Mouse (Mus musculus) liver, adult 2 months (tissue): ENCODE measurements around the gene Col18a1. TPM values are rescaled to one million over a fixed set of nuclear protein-coding genes. Genes with fewer than 3 reads are reported as not detected.

ENCODE experiments used
- DNase-seq: peaks from one replicate; pipeline ENCODE4 v3.0.0-alpha.2; 2011; ENCODE audit warnings: low read depth, low spot score; ENCODE audit errors: extremely low read depth
- H3K27ac ChIP-seq: fragments of 200-500 bp; replicated peaks from 2 replicates; pipeline ENCODE4 v1.5.1; 2012; ENCODE audit warnings: low read depth, mild to moderate bottlenecking, control low read depth, inconsistent platforms, low read length; ENCODE audit not compliant: insufficient read depth
- H3K27me3 ChIP-seq: fragments of 200-500 bp; 2 replicates; pipeline ENCODE4 v1.6.1; 2012; ENCODE audit warnings: mild to moderate bottlenecking, moderate library complexity, low read length, inconsistent platforms; ENCODE audit not compliant: control insufficient read depth, insufficient read depth
- H3K36me3 ChIP-seq: fragments of 200-500 bp; 2 replicates; pipeline ENCODE4 v1.6.1; 2012; ENCODE audit warnings: low read length, inconsistent platforms; ENCODE audit not compliant: control insufficient read depth, insufficient read depth
- H3K4me1 ChIP-seq: fragments of 200-500 bp; 2 replicates; pipeline ENCODE4 v1.6.1; 2011; ENCODE audit warnings: low read length; ENCODE audit not compliant: control insufficient read depth, insufficient read depth
- H3K4me3 ChIP-seq: fragments of 200-500 bp; 2 replicates; pipeline ENCODE4 v1.5.1; 2011; ENCODE audit warnings: low read depth, mild to moderate bottlenecking, control low read depth, low read length, moderate library complexity; ENCODE audit not compliant: insufficient read depth
- H3K79me2 ChIP-seq: fragments of 200-500 bp; 2 replicates; pipeline ENCODE4 v1.6.1; 2012; ENCODE audit warnings: inconsistent platforms, mild to moderate bottlenecking, low read length, moderate library complexity; ENCODE audit not compliant: control insufficient read depth, insufficient read depth
- H3K9ac ChIP-seq: fragments of 200-500 bp; 2 replicates; pipeline ENCODE4 v1.6.1; 2012; ENCODE audit warnings: low read depth, mild to moderate bottlenecking, control low read depth, inconsistent platforms, low read length
- CTCF ChIP-seq: fragments of 200-500 bp; IDR thresholded peaks from 2 replicates; pipeline ENCODE4 v1.5.1; 2011; ENCODE audit warnings: low read depth, low read length, control low read depth
- POLR2A ChIP-seq: fragments of 200-500 bp; IDR thresholded peaks from 2 replicates; pipeline ENCODE4 v1.6.1; 2011; ENCODE audit warnings: low read length, control low read depth; ENCODE audit not compliant: insufficient read depth; ENCODE audit errors: extremely low read depth
- whole genome bisulfite sequencing: fragments of 180-500 bp; shearing (Covaris S2); methylation state at CpG from one replicate; pipeline ENCODE4 v1.1.7; 2018; 5-methylcytosine and 5-hydroxymethylcytosine counted together
- polyA plus RNA-seq: library from polyadenylated mRNA; depleted of rRNA; stranded (reverse); fragments of >200 nt; gene quantifications from 2 replicates; pipeline ENCODE4 v1.2.3, GENCODE M21; 2012
- total RNA-seq: library from RNA; depleted of rRNA; stranded (reverse); fragments of >200 nt; gene quantifications from 2 replicates; pipeline ENCODE4 v1.2.3, GENCODE M21; 2014

Gene Col18a1
- total and polyA plus RNA-seq, 2 experiments: 260 to 452 TPM

GRCm38 (mm10) chr10:77116537-77117455, 49.6 kb downstream of the Col18a1 start:
- peak overlapping the region; percentile 8 for H3K9ac ChIP-seq
- peaks cover 40% of the 10 kb centered on the region for H3K4me1 ChIP-seq
- H3K36me3 ChIP-seq: no peaks in the 10 kb centered on the region
- 16% methylated on average over 4 of the region's 4 CpGs for WGBS
- peaks cover 14% of the 10 kb centered on the region for H3K79me2 ChIP-seq
- no peaks in the 10 kb centered on the region for H3K27me3 ChIP-seq
- H3K27ac ChIP-seq: peak overlapping the region; percentile 74
- DNase-seq: peak; percentile 97
- H3K4me3 ChIP-seq: no peak overlapping the region
- TF ChIP-seq POLR2A: no peak
- TF ChIP-seq CTCF: no peak

GRCm38 (mm10) chr10:77113489-77114240, 52.7 kb downstream of the Col18a1 start:
- Histone ChIP-seq H3K27ac (peak overlapping the region; percentile 98), H3K9ac (peak overlapping the region; percentile 97), H3K79me2 (peaks cover 26% of the 10 kb centered on the region), H3K27me3 (no peaks in the 10 kb centered on the region), H3K4me3 (peak overlapping the region; percentile 93), H3K4me1 (peaks cover 47% of the 10 kb centered on the region), H3K36me3 (no peaks in the 10 kb centered on the region)
- 19% methylated on average over 19 of the region's 19 CpGs for WGBS
- DNase-seq: peak; percentile 96
- TF ChIP-seq CTCF: no peak
- peak; percentile 93 for TF ChIP-seq POLR2A

GRCm38 (mm10) chr10:77111550-77112249, 54.6 kb downstream of the Col18a1 start:
- DNase-seq: peak; percentile 88
- WGBS: 21% methylated on average over 4 of the region's 4 CpGs
- Histone ChIP-seq H3K4me3 (peak overlapping the region; percentile 93), H3K9ac (peak overlapping the region; percentile 97), H3K27me3 (no peaks in the 10 kb centered on the region), H3K36me3 (no peaks in the 10 kb centered on the region), H3K4me1 (peaks cover 33% of the 10 kb centered on the region), H3K79me2 (peaks cover 30% of the 10 kb centered on the region), H3K27ac (peak overlapping the region; percentile 98)
- TF ChIP-seq CTCF (no peak), POLR2A (peak; percentile 72; the same call in 1 of the 2 replicates)

DNA sequence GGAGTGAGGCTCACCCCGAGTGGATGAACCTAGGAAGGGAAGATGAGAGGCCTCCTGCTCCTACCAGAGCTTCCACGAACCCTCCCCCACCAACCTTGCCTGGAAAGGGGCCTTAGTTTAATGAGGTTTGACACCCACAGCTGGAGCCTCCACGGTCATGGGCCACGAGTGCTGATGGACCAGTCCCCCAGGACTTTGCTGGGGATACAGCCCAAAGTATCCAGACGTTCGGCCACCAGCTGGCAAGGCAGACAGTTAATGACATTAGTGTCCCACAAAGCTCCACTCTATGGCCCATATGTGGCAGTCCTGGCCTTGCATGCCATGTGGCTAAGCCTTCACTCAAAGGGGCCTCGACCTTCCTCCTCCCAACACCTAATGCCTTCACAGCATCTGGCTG, 55.5 kb downstream of the Col18a1 start:
- TF ChIP-seq POLR2A: no peak
- no peak for TF ChIP-seq CTCF

GRCm38 (mm10) chr10:77110010-77110409, 56.3 kb downstream of the Col18a1 start:
- Histone ChIP-seq H3K36me3 (no peaks in the 10 kb centered on the region), H3K27me3 (no peaks in the 10 kb centered on the region), H3K9ac (peak overlapping the region; percentile 97), H3K4me3 (peak overlapping the region; percentile 93), H3K4me1 (peaks cover 31% of the 10 kb centered on the region), H3K27ac (peak overlapping the region; percentile 98), H3K79me2 (peaks cover 30% of the 10 kb centered on the region)
- TF ChIP-seq POLR2A (no peak), CTCF (no peak)
- DNase-seq: no peak
- 37% methylated on average over 9 of the region's 9 CpGs for WGBS

More for the DNA sequence above, 55.5 kb downstream of the Col18a1 start:
- no peaks in the 10 kb centered on the region for H3K27me3 ChIP-seq
- 25% methylated on average over 7 of the region's 7 CpGs for WGBS
- H3K27ac ChIP-seq: peak overlapping the region; percentile 98
- H3K36me3 ChIP-seq: no peaks in the 10 kb centered on the region
- peak overlapping the region; percentile 93 for H3K4me3 ChIP-seq
- H3K79me2 ChIP-seq: peaks cover 30% of the 10 kb centered on the region
- peak overlapping the region; percentile 97 for H3K9ac ChIP-seq
- no peak for DNase-seq
- H3K4me1 ChIP-seq: peaks cover 31% of the 10 kb centered on the region
